Mouse (Mus musculus): ENCODE measurements at regions not wholly inside any gene's neighbourhood (a gene's known extent, or its start where the extent isn't known, plus 50 kb on each side); places are given as distances from the start of the nearest gene placed in this dataset.

DNA sequence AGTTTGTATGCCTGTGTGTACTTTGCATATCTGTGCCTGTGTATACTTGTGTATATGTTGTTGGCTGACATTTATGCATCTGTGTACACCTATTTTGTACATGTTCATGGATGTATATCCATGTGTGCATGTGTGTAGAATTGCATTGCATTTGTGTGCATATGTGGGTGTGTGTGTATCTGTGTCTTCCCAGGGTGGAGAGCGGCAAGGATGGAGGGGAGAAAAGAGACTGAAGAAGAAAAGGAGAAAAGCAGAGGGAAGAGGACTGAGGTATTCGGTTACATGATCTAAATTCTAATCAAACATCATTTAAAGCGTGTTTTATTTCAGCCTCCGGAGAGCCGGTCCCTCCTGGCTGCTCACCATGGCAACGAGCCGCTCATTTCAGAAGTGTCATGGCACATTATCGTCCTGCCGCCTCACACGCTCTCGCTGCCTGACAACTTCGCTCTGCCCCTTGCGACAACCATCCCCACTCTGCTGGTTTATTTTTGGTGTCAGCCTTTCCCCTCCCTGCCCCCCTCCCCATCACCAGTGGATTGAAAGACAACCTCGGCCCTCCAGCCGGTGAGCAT is 58.6 kb downstream of the Mrm1 start:
- no peak for TF ChIP-seq GATA1 (IDR thresholded peaks at IDR 0.05; ENCODE audit: low read length)

DNA sequence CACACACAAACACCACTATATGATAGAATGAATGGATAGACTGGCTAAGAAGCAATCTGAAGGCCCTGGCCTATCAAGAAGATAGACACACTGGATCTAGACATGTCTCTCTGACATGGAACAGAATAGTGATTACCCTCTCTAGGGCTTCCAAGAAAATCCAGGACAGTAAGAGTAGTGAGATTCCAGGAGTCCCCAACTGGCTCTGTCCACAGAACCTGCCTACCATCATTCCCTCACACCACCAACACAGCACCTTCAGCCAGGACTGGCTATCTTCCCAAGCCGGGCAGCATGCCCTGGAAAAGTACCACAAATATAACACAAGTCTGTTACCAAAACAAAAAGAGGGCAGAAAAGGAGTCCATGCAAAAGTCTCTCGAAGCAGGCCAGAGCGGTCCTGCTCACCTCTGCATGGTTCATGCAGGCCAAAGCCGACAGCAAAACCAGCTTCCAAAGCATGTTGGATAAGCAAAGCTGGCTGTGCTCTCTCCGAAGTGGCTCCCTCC is 59.8 kb downstream of the Mrm1 start:
- no peak for TF ChIP-seq GATA1 (IDR thresholded peaks at IDR 0.05; ENCODE audit: low read length)

DNA sequence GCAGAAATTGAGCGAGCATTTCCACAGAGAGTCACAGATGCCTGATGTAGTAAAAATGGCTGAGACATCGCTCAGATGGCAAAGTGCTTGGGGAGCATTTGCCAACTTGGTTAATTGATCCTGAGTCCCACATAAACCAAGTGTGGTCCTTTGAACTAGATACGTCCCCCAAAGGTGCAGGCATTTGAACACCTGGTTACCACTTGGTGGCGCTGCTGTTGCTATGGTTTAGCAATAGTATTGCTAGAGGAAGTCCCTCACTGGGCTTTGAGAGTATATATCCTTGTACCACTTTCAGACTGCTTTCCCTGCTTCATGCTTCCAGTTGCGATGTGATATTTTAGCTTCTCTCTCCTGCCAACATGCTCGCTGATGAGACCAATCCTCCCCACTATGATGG is 67.3 kb downstream of the Mrm1 start:
- TF ChIP-seq GATA1 (IDR thresholded peaks at IDR 0.05; ENCODE audit: low read length) = no peak

DNA sequence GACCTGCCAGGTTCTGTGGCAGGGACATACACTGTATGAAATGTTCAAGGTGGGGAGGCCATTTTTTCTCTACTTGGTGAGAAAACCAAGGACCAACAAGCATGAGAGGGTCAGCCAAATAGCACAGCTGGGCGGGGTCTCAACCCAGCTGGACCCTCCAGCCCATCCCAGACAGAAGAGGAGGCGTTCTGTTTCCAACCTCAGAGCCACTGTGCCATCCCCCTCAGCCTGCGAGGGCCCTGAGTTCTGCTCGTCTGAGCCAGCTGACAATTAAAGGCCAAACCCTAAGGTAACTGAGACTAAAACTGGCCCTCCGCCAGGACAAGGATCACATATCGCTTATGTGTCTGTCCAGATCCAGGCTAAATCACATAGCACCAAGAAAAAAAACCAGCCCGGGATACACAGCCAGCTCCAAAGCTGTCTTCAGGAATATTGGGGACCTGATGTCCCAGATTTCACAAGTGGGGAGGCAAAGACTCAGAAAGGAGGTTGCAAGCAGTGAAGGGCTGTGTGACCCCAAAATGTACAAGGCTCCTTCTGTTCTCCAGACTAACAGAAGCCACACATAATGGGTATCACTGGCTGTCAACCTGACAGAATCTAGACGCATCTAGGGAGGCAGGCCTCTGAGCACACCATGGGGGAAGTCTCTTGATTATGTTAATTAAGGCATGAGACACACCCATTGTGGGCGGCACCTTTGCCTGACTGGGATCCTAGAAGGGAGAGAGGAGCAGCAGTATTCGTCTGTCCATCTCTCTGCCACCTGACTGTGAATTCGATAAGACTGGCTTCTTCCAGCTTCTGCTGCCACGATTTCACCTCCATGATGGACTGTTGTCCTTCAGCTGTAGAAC is 69.6 kb downstream of the Mrm1 start:
- TF ChIP-seq GATA1 (IDR thresholded peaks at IDR 0.05; ENCODE audit: low read length) = no peak

DNA sequence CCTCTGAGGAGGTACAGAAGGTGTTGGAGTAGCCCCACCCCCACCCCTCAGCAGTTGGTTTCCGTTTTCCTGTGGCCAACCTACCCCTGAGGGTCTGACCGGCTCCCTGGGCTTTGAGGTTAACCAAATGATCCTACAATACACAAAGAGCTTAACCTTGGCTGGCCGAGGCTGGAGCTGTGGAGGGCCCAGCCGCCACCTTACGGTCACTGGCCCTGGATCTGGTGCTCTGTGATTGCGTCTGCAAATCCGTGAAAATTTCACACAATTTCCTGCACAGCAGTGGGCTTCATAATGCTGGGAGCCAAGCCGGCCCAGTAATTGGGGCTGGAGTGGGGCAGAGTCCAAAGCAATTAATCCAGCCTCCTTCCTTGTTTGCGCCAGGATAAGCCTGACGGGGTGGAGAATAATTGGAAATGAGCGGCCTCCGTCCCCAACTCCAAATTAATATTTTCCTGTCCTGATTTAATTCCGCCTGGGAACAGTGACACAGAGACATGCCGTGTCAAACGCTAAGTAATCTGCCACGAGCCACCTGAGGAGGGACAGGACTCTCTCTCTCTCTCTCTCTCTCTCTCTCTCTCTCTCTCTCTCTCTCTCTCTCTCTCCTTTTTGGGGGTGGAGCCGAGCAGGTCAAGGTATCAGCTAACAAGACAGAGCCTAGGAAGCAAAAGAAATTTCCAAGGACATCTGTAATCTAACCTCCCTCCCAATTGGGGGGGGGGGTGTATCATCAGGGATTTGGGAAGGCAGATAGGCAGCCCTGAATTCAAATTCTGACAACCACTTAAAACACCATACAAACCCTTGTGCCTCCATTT is 80.3 kb downstream of the Mrm1 start:
- TF ChIP-seq GATA1 (IDR thresholded peaks at IDR 0.05; ENCODE audit: low read length) = no peak

DNA sequence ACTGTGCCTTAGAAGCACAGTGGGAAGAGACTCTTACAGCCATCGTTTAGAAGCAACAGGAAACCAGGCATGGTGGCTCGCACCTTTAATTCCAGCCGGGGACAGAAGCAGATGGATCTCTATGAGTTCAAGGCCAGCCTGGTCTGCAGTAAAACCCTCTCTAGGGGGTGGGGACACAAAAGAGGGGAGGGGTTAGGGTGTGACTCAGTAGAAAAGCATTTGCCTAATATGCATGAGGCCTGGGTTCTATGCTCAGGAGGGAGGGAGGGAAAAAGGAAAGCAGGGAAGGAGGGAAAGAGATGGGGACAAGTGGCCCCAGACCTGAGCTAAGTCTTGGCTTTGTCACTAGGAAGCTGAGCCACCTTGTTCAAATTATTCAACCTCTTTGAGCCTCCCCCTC is 81.2 kb downstream of the Mrm1 start:
- TF ChIP-seq GATA1 (IDR thresholded peaks at IDR 0.05; ENCODE audit: low read length) = no peak

DNA sequence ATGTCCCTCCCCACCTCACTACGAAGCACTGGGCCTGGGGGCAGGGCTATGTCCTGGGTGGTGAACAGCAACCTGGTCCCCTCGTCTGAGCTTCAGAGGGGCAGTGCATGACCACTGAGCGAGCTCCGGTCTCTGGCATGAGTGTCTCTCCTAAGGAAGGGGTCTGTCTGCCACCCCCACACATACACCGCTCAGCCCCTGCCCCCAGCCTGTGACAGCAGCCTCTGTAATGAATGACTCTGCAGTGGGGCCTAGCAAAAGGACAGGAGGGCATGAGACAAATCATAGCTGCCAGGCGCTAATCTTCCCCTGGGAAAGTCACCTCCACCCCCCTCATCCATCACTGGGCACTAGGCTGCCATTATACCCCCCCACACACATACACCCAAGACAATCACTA is 87.4 kb downstream of the Mrm1 start:
- no peak for TF ChIP-seq GATA1 (IDR thresholded peaks at IDR 0.05; ENCODE audit: low read length)

DNA sequence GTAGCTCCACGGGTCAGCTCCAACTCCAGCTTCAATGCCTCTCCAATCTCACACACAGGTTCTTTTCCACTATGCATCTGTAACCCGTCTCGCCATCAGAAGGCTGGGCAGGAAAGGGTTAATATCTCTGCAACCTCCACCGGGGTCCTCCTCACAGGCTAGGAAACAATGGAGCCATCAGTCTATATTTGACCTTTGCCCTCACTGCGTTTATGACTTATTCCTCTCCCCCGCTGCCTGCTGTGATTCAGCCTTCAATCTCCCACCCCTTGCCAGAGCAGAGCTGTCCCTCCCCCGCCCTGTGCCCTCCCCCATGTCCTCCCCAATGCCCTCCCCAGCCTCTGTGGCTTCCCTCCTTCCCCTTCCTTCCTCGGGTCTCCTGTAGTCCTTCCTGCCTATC is 89.1 kb downstream of the Mrm1 start:
- TF ChIP-seq GATA1 (IDR thresholded peaks at IDR 0.05; ENCODE audit: low read length) = no peak

DNA sequence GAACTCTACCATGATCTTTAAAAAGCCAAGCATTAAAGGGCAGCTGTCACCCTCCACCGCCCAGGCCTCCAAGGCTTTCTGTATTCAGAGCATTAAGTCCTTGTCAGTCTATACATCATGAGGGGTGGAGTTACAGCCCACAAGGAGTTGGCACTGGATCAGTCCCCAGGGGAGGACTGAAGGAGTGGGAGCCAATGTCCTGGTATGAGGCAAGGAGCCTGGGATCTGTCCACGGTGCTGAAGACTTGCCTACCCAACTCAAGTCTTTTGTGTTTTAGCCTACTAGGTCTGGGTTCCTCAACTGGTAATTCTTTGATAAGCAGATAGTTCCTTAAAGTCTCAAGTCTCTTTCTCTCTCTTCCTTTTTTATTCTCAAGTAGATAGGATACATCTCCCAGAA is 90.1 kb downstream of the Mrm1 start:
- no peak for TF ChIP-seq GATA1 (IDR thresholded peaks at IDR 0.05; ENCODE audit: low read length)

DNA sequence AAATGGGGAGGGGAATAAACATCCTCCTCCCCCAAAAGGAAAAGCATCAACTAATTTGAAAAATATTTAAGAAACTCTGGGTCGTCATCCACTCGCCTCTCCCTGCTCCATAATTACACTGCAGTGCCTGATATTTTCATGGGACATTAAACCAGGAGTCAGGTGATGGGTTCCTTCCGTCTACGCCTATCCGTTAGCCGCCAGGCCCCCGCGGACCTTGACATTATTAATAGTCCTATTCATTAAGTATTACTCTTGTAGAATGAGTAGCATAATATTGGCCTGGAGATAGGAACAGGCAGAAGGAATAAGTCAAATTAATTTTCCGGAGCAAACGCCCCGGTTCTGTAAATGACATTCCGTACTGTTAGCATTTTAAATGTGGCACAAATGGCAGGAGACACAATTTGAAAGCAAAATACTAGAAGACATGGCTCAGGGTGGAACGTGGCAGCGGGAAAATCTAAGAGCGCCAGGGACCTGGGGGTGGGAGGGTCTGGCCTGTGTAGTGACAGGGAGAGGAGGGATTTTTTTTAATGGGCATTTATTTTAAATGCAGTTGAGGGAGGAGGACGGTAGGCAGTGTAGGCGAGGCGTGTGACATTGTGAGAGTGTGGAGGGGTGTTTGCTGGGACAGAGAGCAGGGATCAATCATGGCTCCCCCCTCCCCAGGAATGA is 93.2 kb downstream of the Mrm1 start:
- TF ChIP-seq GATA1 (IDR thresholded peaks at IDR 0.05; ENCODE audit: low read length) = no peak

DNA sequence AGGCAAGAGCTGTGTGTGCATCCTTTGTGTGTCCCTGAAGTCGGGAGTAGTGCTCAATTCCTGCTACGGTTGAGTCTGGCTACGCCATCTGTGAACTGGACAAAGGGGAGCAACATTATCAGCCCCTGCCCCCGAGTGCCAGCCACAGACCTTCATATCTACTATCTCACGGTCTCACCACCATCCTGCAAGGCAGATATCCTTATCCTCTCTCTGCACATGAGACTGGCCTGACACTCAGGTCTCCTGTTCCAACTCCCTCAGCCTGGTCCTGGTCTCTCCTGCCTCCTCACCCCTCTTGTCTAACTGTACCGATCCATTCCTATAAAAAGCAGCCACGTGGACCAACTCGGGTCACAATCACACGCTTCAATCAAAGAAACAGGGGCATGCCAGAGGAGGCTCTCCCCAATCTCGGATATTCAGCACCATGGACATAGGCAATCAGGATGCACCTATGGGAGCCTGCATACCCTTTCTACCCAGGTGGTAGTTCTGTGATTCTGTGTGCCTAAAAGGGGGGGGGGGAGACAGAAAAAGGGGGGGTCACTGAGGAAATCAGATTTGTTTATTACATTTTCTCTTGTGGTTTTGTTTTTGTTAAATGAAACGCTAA is 94.0 kb downstream of the Mrm1 start:
- peak; percentile 42 for TF ChIP-seq GATA1 (IDR thresholded peaks at IDR 0.05; ENCODE audit: low read length)

DNA sequence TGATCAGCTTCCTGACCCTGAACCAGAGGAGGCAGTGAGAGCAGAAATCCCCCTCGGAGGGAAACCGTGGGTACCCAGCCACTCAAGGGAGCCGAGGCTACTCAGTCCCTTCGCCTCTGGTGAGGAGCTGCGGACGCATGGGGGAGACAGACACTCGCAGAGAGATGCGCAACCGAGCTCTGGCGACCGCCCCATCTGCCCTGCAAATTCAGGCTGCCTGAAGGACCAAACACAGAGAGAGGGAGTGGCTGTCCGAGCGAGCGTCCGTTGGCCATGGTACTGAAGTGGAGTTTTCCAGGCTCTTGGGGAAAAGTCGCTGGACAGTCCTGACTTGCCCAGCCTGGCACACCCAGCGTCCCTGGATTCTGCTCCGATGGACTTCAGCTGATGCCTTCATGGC is 95.2 kb downstream of the Mrm1 start:
- TF ChIP-seq GATA1 (IDR thresholded peaks at IDR 0.05; ENCODE audit: low read length) = no peak

DNA sequence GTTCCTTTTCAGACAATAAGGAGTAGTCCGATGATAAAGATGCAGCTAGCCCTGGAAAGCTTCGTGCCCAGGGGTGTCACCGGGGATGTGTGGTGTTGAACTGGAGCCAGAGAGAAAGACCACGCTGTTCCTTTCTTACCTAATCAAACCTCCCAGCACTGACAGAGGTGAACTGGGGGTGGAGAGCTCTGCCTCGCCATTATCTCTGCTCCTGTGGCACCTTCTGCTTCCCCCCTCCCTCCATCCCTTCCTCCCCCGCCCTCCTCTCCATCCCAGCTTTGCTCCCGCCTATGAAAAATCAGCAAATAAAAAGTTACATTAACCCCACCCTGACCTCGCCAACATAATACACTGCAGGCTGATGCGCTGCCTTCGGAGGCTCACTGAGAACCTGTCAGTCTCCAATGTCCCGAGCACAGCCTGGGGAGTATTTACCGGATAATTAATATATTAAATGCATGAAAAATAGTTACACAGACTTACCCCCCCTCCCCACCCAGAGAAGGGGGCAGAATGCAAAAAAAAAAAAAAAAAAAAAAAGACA is 96.6 kb downstream of the Mrm1 start:
- no peak for TF ChIP-seq GATA1 (IDR thresholded peaks at IDR 0.05; ENCODE audit: low read length)

DNA sequence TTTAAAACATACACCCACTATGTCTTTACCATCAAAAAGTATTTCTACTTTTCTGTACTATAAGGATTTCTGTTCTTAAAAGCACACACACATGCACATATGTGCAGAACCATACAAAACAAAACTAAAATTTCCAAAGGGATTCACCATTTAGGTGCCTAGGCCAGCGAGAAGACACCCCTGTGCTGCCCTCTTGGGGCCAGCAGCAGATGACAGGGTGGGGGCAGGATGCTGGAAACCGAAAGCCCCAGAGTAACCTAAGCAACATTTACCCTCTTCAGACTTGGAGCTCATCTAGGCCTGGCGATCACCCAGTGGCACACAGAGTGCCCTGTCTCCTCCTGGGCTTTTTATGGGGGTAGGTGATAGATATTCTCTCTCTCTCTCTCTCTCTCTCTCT is 97.3 kb downstream of the Mrm1 start:
- no peak for TF ChIP-seq GATA1 (IDR thresholded peaks at IDR 0.05; ENCODE audit: low read length)

DNA sequence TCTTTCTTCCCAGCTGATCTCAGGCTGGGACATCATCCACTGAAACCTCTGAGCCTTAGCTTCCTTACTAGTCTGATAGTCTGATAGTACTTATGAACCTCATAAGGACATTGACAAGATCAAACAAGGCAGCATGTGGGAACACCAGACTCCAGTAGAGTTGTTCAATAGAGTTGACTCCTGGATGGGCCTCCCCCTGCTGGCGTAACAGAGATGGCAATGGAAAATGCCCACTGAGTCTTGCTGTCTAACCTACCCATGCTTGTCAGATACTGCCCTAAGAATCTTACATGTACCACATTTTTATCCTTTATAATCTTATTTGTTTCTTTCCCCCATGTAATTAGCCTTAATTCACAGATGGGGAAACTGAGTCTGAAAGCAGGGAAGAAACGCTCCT is 98.2 kb downstream of the Mrm1 start:
- TF ChIP-seq GATA1 (IDR thresholded peaks at IDR 0.05; ENCODE audit: low read length) = no peak
